Mouse (Mus musculus): ENCODE results near the gene Ssxa1. TPM values are rescaled to one million over a fixed set of nuclear protein-coding genes. Genes with fewer than 3 reads are reported as not detected.
A peak's percentile ranks its signal among the peaks of the same experiment; 100 is the strongest.
"Not testable (repeated sequence)": the region's sequence is repeated elsewhere in the genome, so short reads cannot be mapped to it uniquely, and the experiment has no call there.

Gene Ssxa1
- polyA plus RNA-seq (2014; fragmentation: Nextera tagmentation; extraction: Ambion mirVana): not detected in 2 replicates

DNA sequence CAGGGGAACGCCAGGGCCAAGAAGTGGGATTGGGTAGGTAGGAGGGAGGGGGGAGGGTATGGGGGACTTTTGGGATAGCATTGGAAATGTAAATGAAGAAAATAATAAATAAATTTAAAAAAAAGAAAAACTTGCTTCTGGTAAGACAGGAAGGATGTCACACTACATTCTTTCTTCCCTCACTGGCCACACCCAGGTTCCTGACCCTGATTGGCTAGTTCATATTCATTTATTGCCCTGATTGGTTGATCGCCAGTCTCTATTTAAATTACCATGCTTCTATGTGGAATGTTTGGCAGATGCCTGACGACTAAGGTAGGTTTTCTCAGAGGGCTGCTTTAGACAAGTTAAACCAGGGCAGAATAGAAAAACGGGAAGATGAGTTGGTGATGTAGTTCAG is at the start of gene Ssxa1:
TSS of gene Ssxa1 (plus strand) at position 301 of the 400 bp plus-strand sequence.
- no peak for ATAC-seq (replicated peaks; ENCODE audit: low FRiP score)
- WGBS: 81% methylated on average over 4 of the region's 4 CpGs
- Histone ChIP-seq H3K9me3 (ENCODE audit: control insufficient read depth, low read length) (no peaks in the 10 kb centered on the region), H3K36me3 (ENCODE audit: control insufficient read depth, insufficient read depth, low read length) (no peaks in the 10 kb centered on the region), H3K4me2 (no peak within 1 kb of the TSS), H3K27me3 (replicated peaks; ENCODE audit: control insufficient read depth, insufficient read depth, low read length) (no peaks in the 10 kb centered on the region), H3K27ac (ENCODE audit: low read depth, low read length) (no peak within 1 kb of the TSS), H3K4me1 (replicated peaks; ENCODE audit: control insufficient read depth, insufficient read depth, low read length) (no peaks in the 10 kb centered on the region), H3K9ac (ENCODE audit: low read depth, low read length) (no peak within 1 kb of the TSS), H3K4me3 (ENCODE audit: low read depth, low read length) (no peak within 1 kb of the TSS)
- DNase-seq (ENCODE audit: low spot score): no peak

DNA sequence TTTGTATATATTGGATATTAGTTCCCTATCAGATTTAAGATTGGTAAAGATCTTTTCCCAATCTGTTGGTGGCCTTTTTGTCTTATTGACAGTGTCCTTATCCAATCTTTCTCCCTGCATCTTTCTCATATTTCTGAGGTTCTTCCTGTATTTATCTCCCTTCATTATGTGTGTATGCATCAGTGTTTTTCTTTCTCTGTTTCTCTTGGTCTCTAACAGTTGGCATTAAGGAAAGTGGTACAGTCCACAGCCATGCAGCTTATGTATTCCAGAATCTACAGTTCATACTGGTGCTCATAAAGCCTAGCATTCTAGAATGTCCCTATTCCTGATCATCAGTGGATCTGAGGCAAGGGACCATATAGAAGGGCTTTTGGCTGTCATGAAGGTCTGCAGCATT is 47.5 kb upstream of the Ssxa1 start, which contains the start of gene Spaca5:
TSS of gene Spaca5 (plus strand) at position 301 of the 400 bp plus-strand sequence.
- H3K36me3 ChIP-seq (ENCODE audit: control insufficient read depth, insufficient read depth, low read length): no peaks in the 10 kb centered on the region
- DNase-seq (ENCODE audit: low spot score): no peak
- H3K4me1 ChIP-seq (replicated peaks; ENCODE audit: control insufficient read depth, insufficient read depth, low read length): no peaks in the 10 kb centered on the region
- no peak for ATAC-seq (replicated peaks; ENCODE audit: low FRiP score)
- H3K27ac ChIP-seq (ENCODE audit: low read depth, low read length): no peak within 1 kb of the TSS
- H3K4me3 ChIP-seq (ENCODE audit: low read depth, low read length): no peak within 1 kb of the TSS
- H3K9ac ChIP-seq (ENCODE audit: low read depth, low read length): no peak within 1 kb of the TSS
- no peaks in the 10 kb centered on the region for H3K27me3 ChIP-seq (replicated peaks; ENCODE audit: control insufficient read depth, insufficient read depth, low read length)
- no peak within 1 kb of the TSS for H3K4me2 ChIP-seq
- no peaks in the 10 kb centered on the region for H3K9me3 ChIP-seq (ENCODE audit: control insufficient read depth, low read length)

DNA sequence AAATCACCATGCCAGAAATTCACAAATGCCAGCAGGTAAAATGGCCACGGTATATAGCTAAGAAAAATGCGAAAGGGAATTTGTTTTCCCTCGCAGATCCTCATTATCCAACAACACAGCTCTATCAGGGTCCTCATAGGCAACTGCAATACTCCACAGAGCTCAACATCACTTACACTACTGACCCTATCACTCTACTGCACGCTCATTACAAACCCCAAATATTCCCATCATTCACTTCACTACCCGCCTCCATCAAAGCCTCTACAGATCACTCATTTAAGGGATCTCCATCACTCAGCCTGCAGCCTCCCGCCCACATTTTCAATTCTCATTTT is 27.0 kb upstream of the Ssxa1 start:
- Histone ChIP-seq H3K9me3 (ENCODE audit: control insufficient read depth, low read length) (no peaks in the 10 kb centered on the region), H3K27ac (ENCODE audit: low read depth, low read length) (no peak overlapping the region), H3K4me2 (peak overlapping the region; percentile 63), H3K27me3 (replicated peaks; ENCODE audit: control insufficient read depth, insufficient read depth, low read length) (no peaks in the 10 kb centered on the region), H3K4me1 (replicated peaks; ENCODE audit: control insufficient read depth, insufficient read depth, low read length) (no peaks in the 10 kb centered on the region), H3K4me3 (ENCODE audit: low read depth, low read length) (peak overlapping the region; percentile 48), H3K9ac (ENCODE audit: low read depth, low read length) (peak overlapping the region; percentile 26; the same call in 1 of the 2 replicates), H3K36me3 (ENCODE audit: control insufficient read depth, insufficient read depth, low read length) (no peaks in the 10 kb centered on the region)
- WGBS: 34% methylated on average over 6 of the region's 6 CpGs
- ATAC-seq (replicated peaks; ENCODE audit: low FRiP score) (no peak), DNase-seq (ENCODE audit: low spot score) (no peak)

DNA sequence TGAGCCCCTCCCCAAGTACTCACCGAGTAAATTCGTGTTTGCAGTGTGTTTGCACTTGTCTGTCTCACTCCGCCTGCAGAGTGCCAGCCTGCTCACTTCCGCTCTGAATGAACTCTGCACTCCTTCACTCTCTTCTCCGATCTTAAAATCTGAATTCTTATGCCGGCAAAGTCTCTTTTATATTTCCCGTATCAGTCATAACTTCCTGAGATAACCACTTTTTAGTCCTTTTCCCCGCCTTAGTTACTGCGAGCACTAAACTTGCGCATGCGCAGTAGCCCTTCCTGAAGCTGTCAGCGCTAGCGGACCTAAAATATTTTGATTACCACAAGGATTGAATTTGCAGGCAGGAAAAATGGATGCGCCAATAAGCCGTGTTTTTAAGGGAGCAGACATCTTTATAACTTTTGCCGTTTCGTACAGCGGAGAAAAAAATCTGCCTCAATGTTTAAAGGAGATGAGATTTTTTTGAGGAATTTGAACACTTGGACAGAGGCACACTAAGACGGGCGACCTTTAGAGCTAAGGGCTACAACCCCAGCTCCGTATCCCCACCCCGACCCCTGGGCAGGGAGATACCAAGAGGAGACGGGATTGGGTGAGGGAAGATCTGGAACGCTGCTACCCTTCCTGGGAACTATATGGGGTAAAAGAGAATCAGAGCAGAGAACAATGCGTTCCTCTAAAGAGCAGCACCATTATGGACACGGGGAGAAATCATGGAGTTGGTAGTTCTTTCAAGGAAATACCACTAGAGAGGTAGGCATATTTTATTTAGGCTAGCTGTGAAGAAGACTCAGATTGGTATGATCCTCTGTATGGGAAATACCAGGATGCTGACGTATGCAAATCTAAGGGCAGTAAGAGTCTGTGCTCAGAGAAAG is 26.4 kb upstream of the Ssxa1 start, which contains the start of gene Zfp300:
TSS of gene Zfp300 (minus strand) at position 545 of the 884 bp plus-strand sequence.
- Histone ChIP-seq H3K27me3 (replicated peaks; ENCODE audit: control insufficient read depth, insufficient read depth, low read length) (no peaks in the 10 kb centered on the region), H3K4me2 (peak within 1 kb of the TSS; percentile 63), H3K27ac (ENCODE audit: low read depth, low read length) (no peak within 1 kb of the TSS), H3K4me3 (ENCODE audit: low read depth, low read length) (peak within 1 kb of the TSS; percentile 48), H3K9ac (ENCODE audit: low read depth, low read length) (peak within 1 kb of the TSS; percentile 26; the same call in 1 of the 2 replicates), H3K9me3 (ENCODE audit: control insufficient read depth, low read length) (no peaks in the 10 kb centered on the region), H3K36me3 (ENCODE audit: control insufficient read depth, insufficient read depth, low read length) (no peaks in the 10 kb centered on the region), H3K4me1 (replicated peaks; ENCODE audit: control insufficient read depth, insufficient read depth, low read length) (no peaks in the 10 kb centered on the region)
- ATAC-seq (replicated peaks; ENCODE audit: low FRiP score) (0 out of 2 replicates have a peak, but pooled peaks have one; percentile 34), DNase-seq (ENCODE audit: low spot score) (peak; percentile 34)
- WGBS: 17% methylated on average over 27 of the region's 27 CpGs

DNA sequence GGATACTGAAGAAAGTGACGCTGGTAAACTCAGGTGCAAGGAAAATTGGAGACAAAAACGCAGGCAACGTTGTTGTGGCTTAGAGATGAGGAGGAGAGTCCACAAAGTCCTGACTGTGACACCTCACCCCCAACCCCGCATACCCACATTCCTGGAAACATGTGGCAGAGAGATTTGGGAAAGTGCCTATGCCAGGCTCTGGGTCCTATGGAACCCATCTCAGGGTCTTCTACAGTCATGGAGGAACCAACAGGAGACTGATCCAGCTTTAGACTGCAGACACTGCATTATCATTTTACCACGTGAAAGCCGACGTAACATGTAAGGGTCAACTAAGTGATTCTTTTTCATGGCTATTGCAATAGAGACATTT is 25.8 kb upstream of the Ssxa1 start:
- Histone ChIP-seq H3K9ac (ENCODE audit: low read depth, low read length) (no peak overlapping the region), H3K27ac (ENCODE audit: low read depth, low read length) (no peak overlapping the region), H3K27me3 (replicated peaks; ENCODE audit: control insufficient read depth, insufficient read depth, low read length) (no peaks in the 10 kb centered on the region), H3K36me3 (ENCODE audit: control insufficient read depth, insufficient read depth, low read length) (no peaks in the 10 kb centered on the region), H3K4me3 (ENCODE audit: low read depth, low read length) (peak overlapping the region; percentile 48; the same call in 1 of the 2 replicates), H3K9me3 (ENCODE audit: control insufficient read depth, low read length) (no peaks in the 10 kb centered on the region), H3K4me1 (replicated peaks; ENCODE audit: control insufficient read depth, insufficient read depth, low read length) (no peaks in the 10 kb centered on the region), H3K4me2 (peak overlapping the region; percentile 63)
- DNase-seq (ENCODE audit: low spot score) (no peak), ATAC-seq (replicated peaks; ENCODE audit: low FRiP score) (no peak)
- 47% methylated on average over 7 of the region's 7 CpGs for WGBS

DNA sequence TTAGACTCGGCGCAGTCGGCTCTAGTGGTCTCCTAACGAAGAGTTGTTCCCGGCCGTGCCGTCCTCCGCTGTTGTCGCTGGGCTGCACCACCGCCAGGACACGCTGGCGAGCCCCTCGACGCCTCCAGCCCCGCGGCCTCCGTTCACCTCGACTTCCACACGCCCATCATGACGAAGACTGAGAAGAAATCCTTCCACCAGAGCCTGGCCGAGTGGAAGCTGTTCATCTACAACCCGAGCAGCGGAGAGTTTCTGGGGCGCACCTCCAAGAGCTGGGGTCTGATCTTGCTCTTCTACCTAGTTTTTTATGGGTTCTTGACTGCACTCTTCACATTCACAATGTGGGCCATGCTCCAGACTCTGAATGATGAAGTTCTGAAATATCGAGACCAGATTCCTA is 31.1 kb downstream of the Ssxa1 start:
- H3K27me3 ChIP-seq (replicated peaks; ENCODE audit: control insufficient read depth, insufficient read depth, low read length); H3K4me1 ChIP-seq (replicated peaks; ENCODE audit: control insufficient read depth, insufficient read depth, low read length); H3K27ac ChIP-seq (ENCODE audit: low read depth, low read length); DNase-seq (ENCODE audit: low spot score); ATAC-seq (replicated peaks; ENCODE audit: low FRiP score); H3K36me3 ChIP-seq (ENCODE audit: control insufficient read depth, insufficient read depth, low read length); H3K9ac ChIP-seq (ENCODE audit: low read depth, low read length); H3K4me3 ChIP-seq (ENCODE audit: low read depth, low read length); H3K9me3 ChIP-seq (ENCODE audit: control insufficient read depth, low read length); H3K4me2 ChIP-seq: not testable (repeated sequence)
- 84% methylated on average over 24 of the region's 25 CpGs for WGBS

Other genes starting within 250 kb of the Ssxa1 start
- 8.8 and 10.6 TPM in 2 replicates for gene Timp1, start 245.7 kb upstream of the Ssxa1 start, polyA plus RNA-seq (2014; fragmentation: Nextera tagmentation; extraction: Ambion mirVana)
- 0.48 and 0.60 TPM in 2 replicates for gene Syn1, start 194.8 kb upstream of the Ssxa1 start, polyA plus RNA-seq (2014; fragmentation: Nextera tagmentation; extraction: Ambion mirVana)
- 11.5 and 12.0 TPM in 2 replicates for gene Cfp, start 184.3 kb upstream of the Ssxa1 start, polyA plus RNA-seq (2014; fragmentation: Nextera tagmentation; extraction: Ambion mirVana)
- gene Elk1, start 165.2 kb upstream of the Ssxa1 start, polyA plus RNA-seq (2014; fragmentation: Nextera tagmentation; extraction: Ambion mirVana): 3.4 and 4.1 TPM in 2 replicates
- 62.7 and 66.7 TPM in 2 replicates for gene Uxt, start 153.8 kb upstream of the Ssxa1 start, polyA plus RNA-seq (2014; fragmentation: Nextera tagmentation; extraction: Ambion mirVana)
- 4.5 TPM in 2 replicates for gene Zfp182, start 53.5 kb upstream of the Ssxa1 start, polyA plus RNA-seq (2014; fragmentation: Nextera tagmentation; extraction: Ambion mirVana)
- not detected in 2 replicates for gene Spaca5, start 47.4 kb upstream of the Ssxa1 start, polyA plus RNA-seq (2014; fragmentation: Nextera tagmentation; extraction: Ambion mirVana)
- 0.33 and 0.48 TPM in 2 replicates for gene Zfp300, start 26.3 kb upstream of the Ssxa1 start, polyA plus RNA-seq (2014; fragmentation: Nextera tagmentation; extraction: Ambion mirVana)
- gene Gm21876, start 59.8 kb downstream of the Ssxa1 start, polyA plus RNA-seq (2014; fragmentation: Nextera tagmentation; extraction: Ambion mirVana): not detected in 2 replicates